Mouse (Mus musculus) WW6 (cell line): ENCODE data around the gene Il1r1.

Source experiments
- DNase-seq: peaks from one replicate; pipeline ENCODE4 v3.0.0-alpha.2; 2013; ENCODE audit warnings: low read depth, low spot score

Gene Il1r1

DNA sequence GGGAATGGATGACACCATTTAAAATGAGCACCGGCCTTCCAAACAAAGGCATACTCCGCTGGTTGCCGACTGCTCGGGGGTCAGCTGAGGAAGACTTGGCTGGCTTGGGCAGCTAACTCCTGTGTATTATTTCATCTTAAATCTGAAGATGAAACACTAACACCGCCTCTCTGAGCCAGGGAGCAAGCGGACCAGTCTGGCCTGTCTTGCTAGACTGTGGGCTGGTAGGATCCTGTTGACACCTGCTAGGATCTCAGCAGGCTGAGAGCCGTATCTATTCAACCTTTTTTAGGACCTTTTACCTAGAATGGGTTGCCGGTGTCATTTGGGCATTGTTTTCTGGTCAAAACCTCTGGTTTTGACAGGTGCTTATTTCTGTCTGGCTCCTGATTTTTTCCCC lies 92.8 kb downstream of the Il1r1 start:
- no peak for DNase-seq

DNA sequence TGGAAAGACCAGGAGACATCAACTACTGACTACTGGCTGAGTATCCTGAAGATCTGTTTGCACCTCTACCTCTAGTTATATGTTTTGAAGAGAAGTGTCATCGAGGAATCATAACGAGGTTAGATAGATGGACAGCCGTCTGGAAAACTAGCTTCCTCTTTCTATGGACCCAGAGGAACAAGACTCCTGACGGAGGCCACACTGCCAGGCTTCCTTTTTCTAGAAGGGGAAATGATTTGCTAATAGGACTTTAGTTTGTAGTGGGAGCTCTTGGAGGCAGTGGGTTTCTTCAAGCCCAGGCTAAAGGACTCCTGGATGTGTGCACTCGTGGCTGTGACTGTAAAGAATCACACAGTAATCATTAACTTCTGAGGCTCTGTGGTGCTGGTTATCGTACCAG lies 96.9 kb downstream of the Il1r1 start:
- no peak for DNase-seq

DNA sequence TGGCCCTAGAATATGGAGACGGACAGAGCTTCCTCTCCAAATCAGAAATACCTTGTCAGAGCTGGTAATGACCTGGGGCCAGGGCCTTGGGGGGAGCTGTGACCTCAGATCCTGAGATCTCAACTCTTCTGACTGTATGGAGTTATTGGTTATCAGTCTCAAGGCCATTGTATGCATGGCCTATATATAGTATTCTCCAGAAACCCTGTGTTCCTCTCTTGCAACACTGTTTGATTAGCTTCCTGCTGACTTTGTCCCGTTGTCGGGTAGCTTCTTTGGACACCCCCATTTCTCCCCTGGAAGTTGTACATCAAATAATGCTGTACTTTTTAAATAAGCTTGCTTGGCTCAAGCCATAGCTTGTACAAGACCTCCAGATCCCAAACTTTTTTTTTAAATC lies 97.7 kb downstream of the Il1r1 start:
- DNase-seq: no peak

DNA sequence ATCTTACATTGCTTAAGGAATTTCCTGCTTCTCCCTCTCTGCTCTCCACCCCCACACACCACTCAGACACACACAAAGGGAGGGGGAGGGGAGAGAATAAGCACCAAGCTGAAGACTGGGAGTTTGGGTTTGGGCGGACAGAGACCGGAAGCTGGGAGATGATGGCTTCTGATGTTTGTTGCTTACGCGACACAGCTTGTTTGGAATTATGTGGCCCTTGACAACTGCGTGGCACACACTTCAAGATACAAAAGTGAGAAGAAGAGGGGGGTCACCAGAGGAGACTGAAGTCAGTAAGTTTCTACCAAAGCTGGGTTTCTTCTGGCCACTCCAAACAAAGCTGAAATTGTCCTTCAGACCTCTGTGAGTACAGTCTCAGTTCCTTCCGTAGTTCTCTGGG lies 99.6 kb downstream of the Il1r1 start, which contains the start of gene Il1rl2:
Gene Il1rl2, plus strand, starts transcription at position 154 of the 400 bp plus-strand sequence.
- DNase-seq: no peak

DNA sequence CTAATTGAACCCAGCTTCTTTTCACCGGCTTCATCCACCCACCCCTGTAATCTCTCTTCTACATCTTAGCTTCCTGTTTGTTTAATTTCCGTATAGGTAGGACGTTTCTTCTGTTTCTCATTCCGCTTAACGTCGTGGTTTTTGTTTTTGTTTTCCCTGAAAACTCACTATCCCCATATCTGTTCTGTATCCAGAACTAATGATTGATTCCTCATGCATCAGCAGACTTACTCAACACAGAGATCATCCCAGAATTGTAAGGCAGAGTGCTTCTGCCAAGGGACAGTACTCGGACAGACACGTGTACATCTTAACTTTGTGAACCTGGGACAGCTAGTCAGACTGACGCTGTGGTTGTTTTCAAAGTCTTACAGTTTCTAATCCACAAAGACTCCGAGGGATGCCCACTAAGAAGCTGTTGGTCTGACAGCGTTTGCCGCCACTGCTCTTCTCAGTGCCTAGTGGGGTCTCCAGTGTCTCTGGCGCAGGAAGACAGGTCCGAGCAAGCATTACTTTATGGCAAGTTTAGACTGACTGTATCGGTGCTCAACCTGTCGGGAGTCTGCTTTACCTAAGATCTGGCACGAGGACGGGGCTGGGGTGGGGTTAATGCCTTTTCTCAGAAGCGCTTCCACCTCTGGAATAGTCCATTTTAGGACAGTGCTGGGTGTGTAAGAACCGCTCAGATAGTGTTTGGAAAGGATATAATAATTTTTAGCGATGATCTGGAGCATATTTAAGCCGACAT lies 100.2 kb downstream of the Il1r1 start:
- DNase-seq: no peak

DNA sequence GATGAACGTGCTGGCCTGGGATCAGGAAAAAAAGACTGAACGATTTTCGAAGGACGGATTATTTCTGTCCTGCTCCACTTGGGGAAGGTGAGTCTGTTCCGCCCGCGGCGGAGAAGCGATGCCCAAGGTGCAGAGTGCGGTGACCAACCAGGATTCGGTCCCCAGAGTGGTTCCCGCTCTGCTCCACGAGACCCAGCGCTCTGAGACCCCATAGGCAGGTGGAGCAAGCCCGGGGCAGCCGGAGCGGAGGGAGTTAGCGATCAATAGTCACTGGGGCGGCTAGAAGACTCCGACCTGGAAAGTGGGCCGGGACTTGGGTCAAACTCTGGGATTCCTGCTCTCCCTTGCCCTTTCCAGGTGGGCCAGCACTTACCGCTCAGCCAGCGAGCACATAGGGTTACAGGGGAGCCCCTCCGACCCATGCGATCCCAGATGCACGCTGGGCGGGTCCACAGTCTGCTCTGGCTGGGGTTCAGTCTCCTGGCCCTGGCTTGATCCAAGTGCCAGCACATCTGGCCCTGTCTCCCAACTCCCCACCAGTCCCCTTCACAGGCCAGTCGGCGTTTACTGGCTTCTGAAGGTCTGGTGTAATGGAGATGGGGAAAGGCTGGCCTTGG lies 100.9 kb downstream of the Il1r1 start:
- DNase-seq: no peak

DNA sequence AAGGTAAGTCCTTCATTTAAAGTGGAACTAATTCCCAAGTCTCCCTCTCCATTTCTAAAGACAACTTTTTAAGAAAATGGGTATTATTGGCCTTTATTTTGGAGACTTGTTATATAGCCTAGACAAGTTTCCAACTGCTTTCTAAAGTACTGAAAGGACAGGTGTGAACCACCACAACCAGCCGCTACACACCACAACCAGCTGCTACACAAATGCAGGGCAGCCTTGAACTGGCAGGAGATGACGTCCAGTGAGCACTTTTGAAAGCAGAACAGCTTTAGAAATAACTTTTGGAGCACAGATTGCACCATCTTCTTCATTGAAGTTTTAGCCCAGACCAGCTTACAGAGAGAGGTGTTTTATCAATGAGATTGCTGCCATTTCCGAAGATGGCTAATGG lies 102.7 kb downstream of the Il1r1 start:
- DNase-seq: no peak

DNA sequence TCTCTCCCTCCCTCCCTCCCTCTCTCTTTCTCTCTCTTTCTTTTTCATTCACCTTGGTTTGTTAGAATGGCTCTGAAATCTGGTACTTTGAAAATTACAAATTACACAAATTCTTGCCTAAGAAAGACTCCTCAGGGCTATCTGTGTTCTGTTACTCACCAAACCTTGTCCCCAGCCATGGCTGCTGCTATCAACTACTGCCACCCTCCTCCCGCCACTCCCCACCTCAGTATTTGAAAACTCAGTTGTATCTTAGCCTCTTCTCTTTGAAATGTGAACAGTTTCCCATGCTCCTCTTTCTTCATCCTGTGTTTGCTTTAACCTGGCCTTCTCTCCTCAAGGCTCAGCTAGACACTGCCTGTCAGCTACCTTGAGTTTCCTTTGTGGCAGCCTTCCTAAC lies 104.6 kb downstream of the Il1r1 start:
- no peak for DNase-seq

DNA sequence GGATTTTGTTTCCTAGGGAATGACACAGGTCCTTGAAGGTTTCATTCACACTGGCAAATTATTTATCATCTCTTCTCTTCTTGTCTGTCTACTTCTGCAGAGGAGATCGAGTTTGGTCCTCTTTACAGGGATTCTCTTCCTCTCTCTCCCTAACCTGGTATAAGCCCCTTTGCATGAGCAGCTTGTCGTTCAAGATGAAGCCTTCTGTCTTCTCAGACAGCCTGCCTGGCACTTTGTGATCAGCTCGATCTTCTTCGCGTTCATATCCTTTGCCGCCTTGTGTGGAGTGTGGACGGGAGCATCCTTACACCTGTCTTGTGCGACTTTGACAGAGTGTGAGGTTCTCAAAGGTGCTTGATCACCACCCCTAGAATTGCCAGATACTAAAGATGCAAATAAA lies 105.3 kb downstream of the Il1r1 start:
- no peak for DNase-seq

DNA sequence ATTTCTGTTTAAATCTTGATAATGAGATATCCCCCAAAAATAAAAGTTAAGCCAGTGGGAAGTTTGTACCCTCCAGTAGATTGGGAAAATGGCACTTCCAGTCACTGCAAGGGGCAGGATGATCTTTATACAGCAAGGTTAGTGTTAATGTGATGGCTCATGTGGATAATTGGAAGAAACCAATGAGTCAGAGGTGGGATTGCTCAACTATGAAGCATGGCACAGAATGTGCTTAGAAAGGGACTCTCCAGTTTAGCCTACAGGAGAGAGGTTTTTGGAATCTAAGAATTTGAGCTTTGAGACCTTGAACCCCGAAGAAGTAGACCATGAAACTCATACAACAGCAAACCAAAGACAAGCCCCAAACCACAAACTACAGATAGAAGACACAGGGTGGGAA lies 114.5 kb downstream of the Il1r1 start:
- DNase-seq: no peak

DNA sequence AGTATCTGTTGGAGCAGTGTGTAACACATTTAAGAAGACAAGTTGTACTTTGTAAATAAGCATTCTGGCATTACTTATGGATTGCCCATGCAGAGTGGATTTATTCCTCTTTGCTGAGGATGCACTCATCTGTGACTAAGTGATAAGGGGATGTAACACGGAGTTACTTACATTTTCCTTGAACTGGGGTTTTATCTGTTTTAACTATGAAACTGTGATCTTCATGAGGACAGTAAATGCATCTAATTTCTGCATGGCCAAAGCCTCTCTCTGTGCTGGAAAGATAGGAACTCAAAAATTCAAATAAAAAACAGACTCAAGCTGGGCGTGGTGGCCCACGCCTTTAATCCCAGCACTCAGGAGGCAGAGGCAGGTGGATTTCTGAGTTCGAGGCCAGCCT lies 115.2 kb downstream of the Il1r1 start:
- DNase-seq: no peak

DNA sequence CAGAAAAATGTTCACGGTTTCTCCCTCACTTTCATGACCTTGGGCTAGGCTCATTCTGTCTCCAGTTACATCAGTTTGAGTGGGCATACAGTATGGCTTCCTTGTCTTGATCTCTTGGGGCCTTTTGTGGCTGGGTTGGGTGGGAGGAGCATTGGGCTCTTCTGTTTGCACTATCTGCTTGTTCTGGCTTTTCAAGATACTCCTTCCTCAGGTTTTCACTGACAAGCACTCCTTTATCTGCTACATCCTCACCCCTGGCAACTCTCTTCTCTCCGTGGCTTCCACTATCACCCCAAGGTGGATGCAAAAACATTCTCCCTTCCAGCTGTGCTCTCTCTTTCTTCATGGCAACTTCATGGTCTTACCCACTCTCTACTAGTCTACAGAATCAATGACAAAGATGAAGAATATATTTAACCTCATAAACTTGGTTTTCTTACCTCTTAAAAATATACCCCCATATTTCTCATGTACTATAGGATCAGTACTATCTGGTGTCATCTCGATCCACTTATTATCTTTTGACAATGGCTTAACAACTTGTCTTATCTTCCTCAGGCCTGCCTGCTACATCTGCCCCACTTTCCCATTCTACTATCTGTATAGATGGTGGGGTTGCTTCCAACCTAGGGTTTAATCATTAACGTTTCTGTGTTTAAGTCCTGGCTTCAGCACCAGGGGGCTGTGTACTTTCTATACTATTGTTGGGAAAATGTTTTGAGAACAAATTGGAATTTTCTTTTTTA lies 127.5 kb downstream of the Il1r1 start:
- no peak for DNase-seq

DNA sequence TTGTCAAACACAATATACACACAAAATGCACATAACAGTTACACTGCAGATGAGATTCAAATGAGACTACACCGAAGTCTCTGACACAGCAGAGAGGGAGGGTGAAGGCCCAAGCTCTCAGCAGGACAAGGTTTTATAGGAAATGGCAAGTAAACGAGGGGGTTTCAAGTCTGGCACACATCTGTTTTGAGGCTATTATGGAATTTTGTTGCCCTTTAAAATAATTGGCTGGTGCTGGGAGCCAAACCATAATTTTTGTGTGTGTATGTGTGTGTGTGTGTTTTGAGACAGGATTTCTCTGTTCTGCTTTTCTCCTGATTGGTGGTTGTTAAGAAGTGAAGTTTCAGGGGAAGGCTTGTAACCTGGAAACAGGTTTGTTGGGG lies 128.0 kb downstream of the Il1r1 start:
- no peak for DNase-seq

DNA sequence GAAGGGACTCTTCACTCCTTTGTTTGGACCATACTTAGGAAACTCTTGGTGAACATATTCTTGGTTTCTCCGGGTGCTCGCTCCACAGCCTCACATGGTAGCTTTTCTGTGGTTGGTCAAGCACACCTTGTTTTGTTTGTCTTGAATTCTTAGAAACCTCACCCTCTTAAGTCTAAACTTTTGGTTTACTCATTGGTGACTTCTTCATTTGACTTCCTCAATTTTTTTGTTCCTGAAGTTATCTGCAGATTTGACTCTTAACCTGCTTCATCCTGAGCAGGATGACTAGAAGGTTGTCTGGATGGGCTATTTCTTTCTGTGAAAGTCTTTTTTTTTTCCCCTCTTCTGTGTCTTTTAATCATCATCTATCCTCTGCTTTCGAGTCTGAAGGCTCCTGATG lies 129.8 kb downstream of the Il1r1 start:
- no peak for DNase-seq

DNA sequence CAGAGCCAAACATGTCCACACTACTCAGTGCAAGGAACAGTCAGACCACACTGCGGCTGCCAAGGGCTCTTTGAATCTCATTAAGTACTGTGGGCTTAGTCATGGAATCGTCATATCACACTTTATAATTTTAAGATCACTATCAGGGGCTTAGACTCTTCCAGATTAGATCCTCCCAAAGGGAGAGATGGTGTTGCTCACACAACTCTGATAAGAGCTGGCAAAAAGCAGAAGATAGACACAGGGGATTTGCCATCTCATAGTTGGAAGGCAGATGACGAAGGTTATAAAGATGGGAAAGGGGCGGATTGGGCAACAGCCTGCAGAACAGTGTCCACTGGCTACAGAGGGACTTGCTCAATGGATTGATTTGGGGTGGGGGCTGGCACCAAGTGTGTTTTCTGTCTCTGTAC lies 130.6 kb downstream of the Il1r1 start:
- no peak for DNase-seq

DNA sequence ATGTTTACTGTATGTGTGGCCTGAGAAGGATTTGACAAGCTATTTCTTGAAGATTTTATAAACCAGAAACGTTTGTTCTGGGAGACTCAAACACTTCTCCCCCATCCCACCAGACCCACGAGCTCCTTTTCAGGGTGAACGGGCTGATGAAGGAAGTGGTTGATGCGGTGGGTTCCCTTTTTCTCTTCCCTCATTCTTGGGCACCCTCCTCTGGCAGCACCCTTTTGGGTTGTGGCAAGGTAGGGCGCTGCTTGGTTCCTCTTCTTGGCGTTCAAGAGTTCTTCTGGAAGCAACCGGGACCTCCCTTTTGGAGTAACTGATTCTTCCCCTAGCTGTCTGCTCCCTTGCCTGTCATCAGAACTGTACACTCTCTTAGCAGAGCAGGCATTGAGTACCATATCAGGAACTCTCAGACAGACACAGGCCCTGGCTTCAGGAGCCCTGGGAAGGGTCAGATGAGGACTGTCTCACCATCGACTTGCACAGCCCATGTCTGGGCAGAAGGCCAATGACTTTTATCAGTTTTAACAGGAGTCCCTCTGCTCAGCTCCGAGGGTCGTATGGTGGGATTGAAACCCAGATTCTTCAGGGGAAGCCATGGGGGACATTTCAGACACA lies 131.1 kb downstream of the Il1r1 start:
- DNase-seq: no peak

DNA sequence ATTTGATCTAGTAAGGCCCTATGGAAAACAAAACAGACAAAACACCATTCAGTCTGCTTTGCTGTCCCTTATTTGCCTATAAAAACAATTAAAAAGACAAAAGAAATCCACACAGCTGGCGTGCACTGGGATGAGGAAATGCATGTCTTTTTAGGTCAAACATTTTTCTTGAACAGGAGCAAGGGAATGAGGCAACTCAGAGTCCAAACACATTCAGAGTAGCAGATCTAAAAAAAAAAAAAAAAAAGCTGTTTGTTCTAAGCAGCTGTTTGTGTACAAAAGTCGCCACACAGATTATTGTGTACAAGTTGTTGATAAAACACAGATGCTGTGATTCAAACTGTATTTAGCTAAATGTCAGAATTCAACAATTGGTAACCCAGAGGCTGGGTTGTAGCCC lies 133.0 kb downstream of the Il1r1 start:
- DNase-seq: no peak

DNA sequence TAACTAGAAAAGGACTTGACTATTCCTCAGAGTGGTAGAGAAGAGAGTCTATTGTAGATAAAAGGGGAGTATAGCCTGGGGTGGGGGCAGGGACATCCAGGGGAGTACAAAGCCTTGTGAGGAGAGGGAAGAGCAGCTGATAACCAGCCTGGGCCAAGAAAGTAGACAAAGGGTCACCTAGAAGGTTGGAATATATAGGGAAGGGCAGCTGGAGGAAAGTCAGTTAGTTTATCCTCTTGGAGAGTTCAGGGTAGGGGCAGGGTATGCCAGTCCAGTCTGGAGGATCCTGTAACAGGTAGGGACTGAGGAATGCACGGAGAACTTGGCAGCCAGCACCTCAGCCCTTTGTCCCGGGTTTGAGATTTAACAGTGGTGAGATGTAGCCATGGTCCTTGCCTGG lies 133.5 kb downstream of the Il1r1 start:
- no peak for DNase-seq

DNA sequence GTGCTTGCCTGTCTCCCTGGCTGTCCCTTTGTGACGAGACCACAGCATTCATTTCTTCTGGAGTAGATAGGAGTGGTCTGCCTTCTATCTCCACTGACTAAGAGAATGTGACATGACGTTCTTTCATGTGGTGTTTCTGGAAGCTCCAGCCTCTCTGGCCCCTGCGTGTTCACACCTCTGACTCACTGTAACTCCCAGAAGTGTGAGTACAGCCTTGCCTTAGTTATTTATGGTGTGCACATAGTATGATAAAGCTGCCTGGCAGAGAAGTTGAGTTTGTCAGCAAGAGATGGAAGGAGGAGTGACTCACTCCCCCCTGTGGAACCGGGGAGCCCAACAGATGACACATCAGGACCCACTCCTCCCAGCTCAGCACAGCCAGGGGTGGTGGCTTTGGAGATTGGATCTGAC lies 133.9 kb downstream of the Il1r1 start:
- DNase-seq: no peak

DNA sequence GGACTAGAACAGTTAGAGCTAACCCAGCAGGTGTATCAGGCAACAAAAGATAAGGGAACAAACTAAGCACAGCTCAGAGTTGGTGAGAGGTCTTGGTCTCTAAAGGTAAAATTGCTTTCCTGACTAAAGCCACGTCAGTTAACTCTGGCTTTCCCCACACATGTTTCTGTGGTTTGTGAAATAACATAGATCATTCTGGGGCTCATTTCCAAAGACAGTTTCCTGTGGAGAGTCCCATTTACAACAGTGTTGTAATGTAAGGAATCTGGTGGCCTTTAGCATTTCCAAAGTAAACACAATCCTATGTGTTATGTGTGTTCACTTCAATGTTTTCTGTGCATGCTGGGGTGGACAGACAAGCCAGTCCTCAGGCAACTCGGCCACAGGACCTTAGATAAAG lies 134.9 kb downstream of the Il1r1 start:
- no peak for DNase-seq

DNA sequence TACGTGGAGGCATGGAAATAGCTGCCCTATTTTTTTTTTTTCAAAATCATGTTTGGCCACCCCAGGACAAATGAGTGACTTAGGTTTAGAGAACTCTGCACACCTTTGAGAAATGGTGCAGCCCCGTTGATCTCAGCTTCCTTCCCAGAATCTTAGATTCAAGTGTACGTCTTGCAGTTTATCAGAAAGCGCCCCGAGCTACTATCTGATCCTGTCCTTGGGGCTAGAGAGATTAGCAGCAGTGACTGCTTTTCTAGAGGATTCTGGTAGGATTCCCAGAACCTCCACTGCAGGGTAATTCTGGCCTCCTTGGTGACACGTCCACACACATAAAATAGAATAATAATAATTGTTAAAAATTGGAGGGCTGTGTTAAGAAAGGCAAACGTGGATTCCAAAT lies 136.1 kb downstream of the Il1r1 start:
- no peak for DNase-seq

DNA sequence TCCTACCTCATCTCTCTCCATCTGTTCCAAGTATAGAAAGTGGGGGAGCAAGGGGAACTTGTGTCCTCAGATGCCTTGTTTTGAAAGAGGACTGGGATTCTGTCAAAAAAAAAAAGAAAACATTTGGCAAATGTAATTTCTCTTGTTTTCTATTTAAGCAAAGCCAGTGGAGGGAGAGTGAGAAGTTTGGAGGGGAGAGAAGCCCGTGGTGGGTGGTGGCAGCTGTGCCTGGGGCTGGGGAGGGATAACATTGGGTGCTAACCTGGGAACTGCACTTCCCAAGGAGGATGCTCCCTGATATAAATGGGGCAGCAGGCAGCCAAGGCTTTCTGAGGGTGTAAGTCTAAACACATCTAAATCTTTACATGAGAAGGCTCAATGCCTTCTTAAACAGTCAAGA lies 136.7 kb downstream of the Il1r1 start:
- DNase-seq: no peak

DNA sequence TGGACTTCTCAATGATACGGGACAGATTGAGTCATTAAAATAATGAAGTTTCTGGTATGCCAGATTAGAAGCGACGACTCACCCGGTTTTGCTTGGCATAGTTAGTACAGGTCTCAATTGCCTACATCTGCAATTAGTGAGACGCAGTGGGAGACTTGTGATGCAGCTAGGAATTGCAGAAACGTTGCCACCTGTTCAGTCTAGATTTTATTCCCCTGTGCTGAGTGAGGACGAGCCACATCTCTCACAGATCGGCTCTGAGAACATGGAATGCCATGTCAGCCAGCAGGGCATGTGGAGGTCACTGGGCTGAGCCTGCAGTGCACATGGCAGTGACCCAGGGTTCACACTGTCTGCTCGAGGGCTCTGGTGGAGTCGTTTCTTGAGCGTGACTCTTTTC lies 137.9 kb downstream of the Il1r1 start:
- no peak for DNase-seq
